Mouse (Mus musculus) MEL (cell line): Measurements from ENCODE around the gene Fndc8. TPM values are rescaled to one million over a fixed set of nuclear protein-coding genes. Genes with fewer than 3 reads are reported as not detected.

Experiments used
- DNase-seq: peaks from one replicate; pipeline ENCODE4 v3.0.0; 2011; ENCODE audit warnings: low read depth, low spot score
- H3K27ac ChIP-seq: 2 replicates; pipeline ENCODE4 v1.5.1; 2012; ENCODE audit warnings: low read depth, mild to moderate bottlenecking, control low read depth, low read length, moderate library complexity; ENCODE audit not compliant: control insufficient read depth
- H3K27me3 ChIP-seq, 2 experiments: fragments of 150-350 bp in 1 of 2; sonication (generic) in 1 of 2; 2 replicates each; pipeline ENCODE4 v1.6.1; 2012; ENCODE audit warnings: low read length in 2 of 2, mild to moderate bottlenecking in 2 of 2, improper control_type of control experiment in 1 of 2, moderate library complexity in 1 of 2; ENCODE audit not compliant: insufficient read depth in 2 of 2, control insufficient read depth in 1 of 2
- H3K36me3 ChIP-seq, 2 experiments: 2 replicates each; pipeline ENCODE4 v1.6.1; 2012 to 2014; ENCODE audit warnings: low read length in 2 of 2, improper control_type of control experiment in 1 of 2, inconsistent platforms in 1 of 2, mild to moderate bottlenecking in 1 of 2; ENCODE audit not compliant: insufficient read depth in 2 of 2, control insufficient read depth in 1 of 2
- H3K4me1 ChIP-seq, 2 experiments: fragments of 150-350 bp in 1 of 2; sonication (generic) in 1 of 2; 2 replicates each; pipeline ENCODE4 v1.6.1; 2012; ENCODE audit warnings: low read length in 2 of 2, improper control_type of control experiment in 1 of 2, mild to moderate bottlenecking in 1 of 2; ENCODE audit not compliant: insufficient read depth in 2 of 2, control insufficient read depth in 1 of 2
- H3K4me3 ChIP-seq, 2 experiments: fragments of 150-350 bp in 1 of 2; sonication (generic) in 1 of 2; 2 replicates each; pipeline ENCODE4 v1.5.1; 2012; ENCODE audit warnings: low read depth in 2 of 2, low read length in 2 of 2, mild to moderate bottlenecking in 2 of 2, moderate library complexity in 2 of 2, control low read depth in 1 of 2, improper control_type of control experiment in 1 of 2; ENCODE audit not compliant: control insufficient read depth in 1 of 2, insufficient read depth in 1 of 2
- H3K79me2 ChIP-seq: 2 replicates; pipeline ENCODE4 v1.6.1; 2012; ENCODE audit warnings: mild to moderate bottlenecking, low read length, moderate library complexity; ENCODE audit not compliant: control insufficient read depth, poor library complexity, insufficient read depth
- H3K9ac ChIP-seq: 2 replicates; pipeline ENCODE4 v1.6.1; 2012; ENCODE audit warnings: low read depth, mild to moderate bottlenecking, control low read depth, low read length, moderate library complexity; ENCODE audit not compliant: control insufficient read depth, poor library complexity, severe bottlenecking
- H3K9me3 ChIP-seq: fragments of 150-350 bp; sonication (generic); replicated peaks from 2 replicates; pipeline ENCODE4 v1.6.1; 2012; ENCODE audit warnings: mild to moderate bottlenecking, low read length, improper control_type of control experiment, moderate library complexity; ENCODE audit not compliant: insufficient read depth
- BHLHE40 ChIP-seq: IDR thresholded peaks from 2 replicates; pipeline ENCODE4 v1.6.1; 2012; ENCODE audit warnings: low read depth, mild to moderate bottlenecking, inconsistent platforms, low read length, improper control_type of control experiment, borderline replicate concordance
- E2F4 ChIP-seq: IDR thresholded peaks from 2 replicates; pipeline ENCODE4 v1.6.1; 2011; ENCODE audit warnings: low read depth, low read length, improper control_type of control experiment, borderline replicate concordance
- ELF1 ChIP-seq: IDR thresholded peaks from 2 replicates; pipeline ENCODE4 v1.6.1; 2014; ENCODE audit warnings: low read depth, mild to moderate bottlenecking, inconsistent platforms, low read length, improper control_type of control experiment, moderate library complexity
- EP300 ChIP-seq, 2 experiments: IDR thresholded peaks; 2 replicates each; pipeline ENCODE4 v1.6.1; 2011; ENCODE audit warnings: improper control_type of control experiment in 2 of 2, low read length in 2 of 2, low read depth in 1 of 2, mild to moderate bottlenecking in 1 of 2
- GABPA ChIP-seq: IDR thresholded peaks from 2 replicates; pipeline ENCODE4 v1.6.1; 2012; ENCODE audit warnings: low read depth, mild to moderate bottlenecking, inconsistent platforms, low read length, improper control_type of control experiment, moderate library complexity
- GATA1 ChIP-seq: IDR thresholded peaks from 2 replicates; pipeline ENCODE4 v1.6.1; 2011; ENCODE audit warnings: low read depth, low read length, improper control_type of control experiment
- KAT2A ChIP-seq: conservative IDR thresholded peaks from 2 replicates; pipeline ENCODE4 v1.6.1; 2012; ENCODE audit warnings: low read depth, low read length, improper control_type of control experiment, inconsistent platforms
- MAFK ChIP-seq: IDR thresholded peaks from 2 replicates; pipeline ENCODE4 v1.6.1; 2011; ENCODE audit warnings: low read depth, mild to moderate bottlenecking, low read length, improper control_type of control experiment, borderline replicate concordance
- MAX ChIP-seq: IDR thresholded peaks from 2 replicates; pipeline ENCODE4 v1.6.1; 2011; ENCODE audit warnings: low read length, improper control_type of control experiment
- MAZ ChIP-seq: IDR thresholded peaks from 2 replicates; pipeline ENCODE4 v1.6.1; 2012; ENCODE audit warnings: low read depth, mild to moderate bottlenecking, inconsistent platforms, low read length, improper control_type of control experiment
- MEF2A ChIP-seq: IDR thresholded peaks from 2 replicates; pipeline ENCODE4 v1.6.1; 2014; ENCODE audit warnings: low read depth, mild to moderate bottlenecking, inconsistent platforms, low read length, improper control_type of control experiment; ENCODE audit not compliant: poor library complexity, insufficient replicate concordance, severe bottlenecking; ENCODE audit errors: extremely low read depth
- MYC ChIP-seq: IDR thresholded peaks from 2 replicates; pipeline ENCODE4 v1.6.1; 2011; ENCODE audit warnings: low read depth, mild to moderate bottlenecking, low read length, improper control_type of control experiment, moderate library complexity
- NRF1 ChIP-seq: IDR thresholded peaks from 2 replicates; pipeline ENCODE4 v1.6.1; 2014; ENCODE audit warnings: low read depth, mild to moderate bottlenecking, inconsistent platforms, low read length, improper control_type of control experiment, moderate library complexity; ENCODE audit not compliant: poor library complexity, insufficient read depth, severe bottlenecking
- POLR2AphosphoS2 ChIP-seq: IDR thresholded peaks from 2 replicates; pipeline ENCODE4 v1.6.1; 2011; ENCODE audit warnings: low read length, improper control_type of control experiment
- POLR2AphosphoS5 ChIP-seq: IDR thresholded peaks from 2 replicates; pipeline ENCODE4 v1.6.1; 2012; ENCODE audit warnings: low read depth, borderline replicate concordance, mild to moderate bottlenecking, inconsistent platforms, low read length, moderate library complexity, mixed read lengths
- RAD21 ChIP-seq: IDR thresholded peaks from 2 replicates; pipeline ENCODE4 v1.6.1; 2011; ENCODE audit warnings: mild to moderate bottlenecking, low read depth, low read length, improper control_type of control experiment
- RCOR1 ChIP-seq: IDR thresholded peaks from 2 replicates; pipeline ENCODE4 v1.6.1; 2012; ENCODE audit warnings: low read depth, mild to moderate bottlenecking, inconsistent platforms, low read length, improper control_type of control experiment
- SMC3 ChIP-seq: IDR thresholded peaks from 2 replicates; pipeline ENCODE4 v1.6.1; 2011; ENCODE audit warnings: low read depth, low read length, improper control_type of control experiment
- TBP ChIP-seq: IDR thresholded peaks from 2 replicates; pipeline ENCODE4 v1.8.0; 2011; ENCODE audit warnings: low read depth, low read length, improper control_type of control experiment
- TCF12 ChIP-seq: IDR thresholded peaks from 2 replicates; pipeline ENCODE4 v1.6.1; 2014; ENCODE audit warnings: low read depth, mild to moderate bottlenecking, inconsistent platforms, low read length, improper control_type of control experiment, moderate library complexity
- USF2 ChIP-seq, 2 experiments: IDR thresholded peaks; 2 replicates each; pipeline ENCODE4 v1.6.1; 2011 to 2012; ENCODE audit warnings: improper control_type of control experiment in 2 of 2, low read length in 2 of 2, borderline replicate concordance in 1 of 2, inconsistent platforms in 1 of 2, low read depth in 1 of 2, mild to moderate bottlenecking in 1 of 2; ENCODE audit not compliant: insufficient read depth in 1 of 2
- ZC3H11A ChIP-seq: IDR thresholded peaks from 2 replicates; pipeline ENCODE4 v1.6.1; 2012; ENCODE audit warnings: low read depth, mild to moderate bottlenecking, inconsistent platforms, low read length, improper control_type of control experiment
- ZMIZ1 ChIP-seq: IDR thresholded peaks from 2 replicates; pipeline ENCODE4 v1.6.1; 2012; ENCODE audit warnings: low read depth, mild to moderate bottlenecking, inconsistent platforms, low read length, improper control_type of control experiment, moderate library complexity
- ZNF384 ChIP-seq: IDR thresholded peaks from 2 replicates; pipeline ENCODE4 v1.6.1; 2012; ENCODE audit warnings: low read depth, mild to moderate bottlenecking, inconsistent platforms, low read length, improper control_type of control experiment
- polyA plus RNA-seq, 2 experiments: library from polyadenylated mRNA; stranded (reverse) in 1 of 2; unstranded in 1 of 2; fragments of >175 nt in 1 of 2; fragments of >200 nt in 1 of 2; gene quantifications; 2 replicates each; pipeline versions ENCODE4 v1.2.1 to v1.2.4; 2012; ENCODE audit warnings: low replicate concordance in 2 of 2, low read depth in 1 of 2; ENCODE audit not compliant: insufficient read length in 2 of 2, insufficient read depth in 1 of 2, missing spikeins in 1 of 2
- total RNA-seq: library from RNA; depleted of rRNA; stranded (reverse); fragments of 300-350 nt; gene quantifications from 2 replicates; pipeline ENCODE4 v1.2.3, GENCODE M21; 2012

The Fndc8 gene
- total and polyA plus RNA-seq, 3 experiments = 0.15 to 0.72 TPM; not detected in 1

GRCm38 (mm10) chr11:82907651-82908607, 16.0 kb downstream of the Fndc8 start, which contains the start of gene Nle1 (continued):
- no peak for TF ChIP-seq ZNF384
- TF ChIP-seq EP300 (IDR thresholded peaks at IDR 0.05; ENCODE audit: low read depth in 1 of 2, low read length in 2 of 2) = peak; percentile 23 to 60; a peak in 1 of 4 replicates
- TF ChIP-seq E2F4 = peak; percentile 90
- peak; percentile 86 for TF ChIP-seq POLR2AphosphoS2
- no peak for TF ChIP-seq BHLHE40
- TF ChIP-seq GABPA = no peak; the same call in 1 of the 2 replicates
- TF ChIP-seq SMC3 = no peak; the same call in 1 of the 2 replicates
- TF ChIP-seq ZMIZ1 = peak; percentile 46; the same call in 1 of the 2 replicates
- no peak for TF ChIP-seq USF2 (IDR thresholded peaks at IDR 0.05; ENCODE audit: borderline replicate concordance in 1 of 2, insufficient read depth in 1 of 2, low read depth in 1 of 2, low read length in 2 of 2)
- TF ChIP-seq MYC = peak; percentile 99
- TF ChIP-seq MAZ = no peak; the same call in 1 of the 2 replicates
- peak; percentile 94 for TF ChIP-seq TBP
- TF ChIP-seq ELF1 = peak; percentile 64
- TF ChIP-seq MAFK = no peak
- TF ChIP-seq ZC3H11A = no peak

DNA sequence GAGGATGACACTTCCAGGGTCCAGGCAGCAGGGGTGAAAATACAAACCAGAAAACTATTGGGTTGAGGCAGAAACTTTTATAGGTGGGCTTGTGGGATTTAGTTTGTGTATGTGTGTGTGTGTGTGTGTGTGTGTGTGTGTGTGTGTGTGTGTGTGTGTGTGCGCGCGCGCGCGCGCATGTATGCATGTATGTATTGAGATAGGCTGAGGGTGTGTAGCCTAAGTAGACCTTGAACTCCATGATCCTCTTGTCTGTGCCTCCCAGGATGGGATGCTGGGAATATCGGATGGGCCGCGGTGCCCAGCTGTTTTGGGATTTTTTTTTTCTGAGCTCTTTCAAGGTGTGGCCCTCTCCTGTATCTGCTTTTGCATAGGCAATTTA, 16.7 kb downstream of the Fndc8 start:
- Histone ChIP-seq H3K4me3 (peak overlapping the region; percentile 45 to 96), H3K4me1 (peaks cover 0 to 12% of the 10 kb centered on the region in 2 experiments; a peak in 3 of 4 replicates)
- TF ChIP-seq MEF2A (no peak), POLR2AphosphoS5 (no peak), TCF12 (no peak), E2F4 (peak; percentile 7; the same call in 1 of the 2 replicates), EP300 (IDR thresholded peaks at IDR 0.05; ENCODE audit: low read depth in 1 of 2, low read length in 2 of 2) (no peak), GATA1 (no peak), KAT2A (no peak), NRF1 (peak; percentile 51; the same call in 1 of the 2 replicates), RCOR1 (no peak), MAX (no peak), USF2 (IDR thresholded peaks at IDR 0.05; ENCODE audit: borderline replicate concordance in 1 of 2, insufficient read depth in 1 of 2, low read depth in 1 of 2, low read length in 2 of 2) (no peak), RAD21 (no peak)
- TF ChIP-seq, all 39 proteins: peak for 2
- Histone ChIP-seq H3K27me3 (no peaks in the 10 kb centered on the region), H3K9me3 (no peaks in the 10 kb centered on the region), H3K9ac (peak overlapping the region; percentile 94), H3K79me2 (peaks cover 21% of the 10 kb centered on the region), H3K27ac (peak overlapping the region; percentile 65), H3K36me3 (peaks cover 2 to 17% of the 10 kb centered on the region in 2 experiments)
- no peak for DNase-seq
